ENCODE assay signal across 14 mouse cellular contexts in genomic region chr11:76106551-76107496, GRCm38 (mm10).
A peak's percentile ranks its signal among the peaks of the same experiment; 100 is the strongest.
DNase-seq lines count a peak whose midpoint lies in the region; ATAC-seq and TF ChIP-seq lines count a peak whose summit lies in the region.
"Had no signal": no experiment of that assay in that cellular context is flagged by ENCODE, and none has a peak within 500 bp of the region (broad histone marks: within the 10 kb centered on the region; RNA-seq: fewer than 3 reads in every experiment).

No protein-coding gene starts in this region.

- peaks cover 3% of the 10 kb centered on the region; the same call in 1 of the 2 replicates for H3K4me1 ChIP-seq in lung, postnatal 0 days (ENCODE audit: insufficient read depth, low read depth, low read length)
- H3K4me1 ChIP-seq in stomach, embryonic 15.5 days = no peaks in the 10 kb centered on the region
- H3K4me1 ChIP-seq: liver, embryonic 15.5 days; midbrain, embryonic 12.5 days; neural tube, embryonic 12.5 days had no signal

- TF ChIP-seq EP300 in lung, postnatal 0 days (IDR thresholded peaks at IDR 0.05) = no peak

- H3K27me3 ChIP-seq in lung, postnatal 0 days (replicated peaks; ENCODE audit: insufficient read depth, low read length) = no peaks in the 10 kb centered on the region
- H3K27me3 ChIP-seq in stomach, embryonic 15.5 days (replicated peaks) = no peaks in the 10 kb centered on the region
- H3K27me3 ChIP-seq: liver, embryonic 15.5 days; midbrain, embryonic 12.5 days; neural tube, embryonic 12.5 days had no signal

- H3K9ac ChIP-seq in lung, postnatal 0 days (replicated peaks; ENCODE audit: low read depth) = no peak overlapping the region
- no peak overlapping the region for H3K9ac ChIP-seq in stomach, embryonic 15.5 days
- H3K9ac ChIP-seq: liver, embryonic 15.5 days; midbrain, embryonic 12.5 days; neural tube, embryonic 12.5 days had no signal

- TF ChIP-seq CTCF in lung, postnatal 0 days (IDR thresholded peaks at IDR 0.05) = no peak

- no peaks in the 10 kb centered on the region for H3K9me3 ChIP-seq in lung, postnatal 0 days (ENCODE audit: low read length)
- no peaks in the 10 kb centered on the region for H3K9me3 ChIP-seq in stomach, embryonic 15.5 days
- H3K9me3 ChIP-seq: liver, embryonic 15.5 days; midbrain, embryonic 12.5 days; neural tube, embryonic 12.5 days had no signal

- no peak overlapping the region for H3K4me2 ChIP-seq in lung, postnatal 0 days (replicated peaks; ENCODE audit: low read depth, low read length)
- H3K4me2 ChIP-seq in stomach, embryonic 15.5 days = no peak overlapping the region
- H3K4me2 ChIP-seq: liver, embryonic 15.5 days; midbrain, embryonic 12.5 days; neural tube, embryonic 12.5 days had no signal

- no peak for DNase-seq in frontal cortex, postnatal 10 days (ENCODE audit: low spot score in 2 of 2)
- peak; percentile 44 for DNase-seq in lung, postnatal 0 days (ENCODE audit: low spot score)
- no peak for DNase-seq in lung, postnatal 14 days
- DNase-seq in embryo, embryonic 10.5 days (ENCODE audit: low spot score) = no peak
- no peak for DNase-seq in adrenal gland, postnatal 36 days
- DNase-seq: cerebellum, postnatal 10 days; heart, postnatal 14 days; kidney, postnatal 4 days had no signal

- WGBS in lung, postnatal 0 days = 40% methylated on average over 11 of the region's 11 CpGs
- whole genome bisulfite sequencing in stomach, embryonic 15.5 days = 53% methylated on average over 11 of the region's 11 CpGs

- H3K36me3 ChIP-seq in lung, postnatal 0 days (ENCODE audit: insufficient read depth, low read length) = no peaks in the 10 kb centered on the region
- peaks cover 4% of the 10 kb centered on the region; the same call in 1 of the 2 replicates for H3K36me3 ChIP-seq in stomach, embryonic 15.5 days

- no peak overlapping the region for H3K27ac ChIP-seq in lung, postnatal 0 days (ENCODE audit: low read length)
- H3K27ac ChIP-seq in stomach, embryonic 15.5 days = peak overlapping the region; percentile 54; the same call in 1 of the 2 replicates
- H3K27ac ChIP-seq: liver, embryonic 15.5 days; midbrain, embryonic 12.5 days; neural tube, embryonic 12.5 days had no signal

- no peak overlapping the region for H3K4me3 ChIP-seq in lung, postnatal 0 days (ENCODE audit: low read depth, low read length)
- H3K4me3 ChIP-seq in stomach, embryonic 15.5 days (replicated peaks) = no peak overlapping the region
- H3K4me3 ChIP-seq: liver, embryonic 15.5 days; midbrain, embryonic 12.5 days; neural tube, embryonic 12.5 days had no signal

- peak; percentile 34; the same call in 1 of the 2 replicates for ATAC-seq in frontal cortex, adult (ENCODE audit: low TSS enrichment)
- peak; percentile 66 for ATAC-seq in lung, postnatal 0 days
- ATAC-seq in stomach, embryonic 15.5 days (ENCODE audit: insufficient read depth, low FRiP score, low read depth) = peak; percentile 85
- ATAC-seq in monocyte, adult 5-6 weeks (replicated peaks; ENCODE audit: insufficient number of reproducible peaks, low FRiP score, low TSS enrichment, poor library complexity, severe bottlenecking) = no peak
